Mouse (Mus musculus): ENCODE results near the gene Fkbpl.

Gene Fkbpl

DNA sequence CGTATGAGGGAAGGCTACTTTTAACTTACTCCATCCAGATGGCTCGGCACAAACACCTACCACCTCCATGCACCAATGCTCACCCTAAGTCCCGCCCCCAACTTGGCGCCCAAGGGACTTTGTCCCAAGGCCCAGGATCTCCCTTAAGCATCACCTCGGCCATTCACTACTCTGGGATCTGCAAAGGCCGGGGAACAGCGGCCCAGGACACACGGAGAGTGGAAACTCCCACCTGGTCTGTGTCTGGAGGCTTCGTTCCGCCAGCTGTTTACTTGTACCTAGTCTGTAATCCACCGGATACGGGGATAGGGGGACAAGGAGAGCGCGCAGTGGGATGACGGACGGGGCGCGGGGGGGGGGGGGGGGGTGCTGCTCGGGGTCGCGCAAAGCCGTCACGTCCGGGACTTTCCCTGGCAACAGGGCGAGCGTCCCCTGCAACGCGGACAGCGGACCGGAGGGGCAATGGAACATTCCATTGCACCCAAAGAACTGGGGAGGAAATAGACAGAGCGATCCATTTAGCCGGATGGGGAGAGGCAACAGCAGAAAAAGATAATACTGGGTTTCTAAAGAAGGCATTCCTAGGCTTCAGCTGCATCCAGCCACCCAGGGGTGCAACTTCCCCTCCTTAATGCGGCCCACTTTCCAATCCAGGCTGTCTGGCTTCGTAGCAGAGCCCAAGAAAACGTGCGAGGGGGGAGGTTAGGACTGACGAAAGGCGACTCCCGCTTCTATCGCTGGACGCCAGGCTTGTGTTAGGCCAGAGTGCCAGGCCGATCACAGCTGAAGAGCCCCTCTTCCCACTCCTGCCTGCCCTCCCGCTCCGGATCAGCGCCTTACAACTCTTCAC is 17.2 kb upstream of the Fkbpl start:
- DNase-seq (ENCODE audit: low read depth) = peak; percentile 96

DNA sequence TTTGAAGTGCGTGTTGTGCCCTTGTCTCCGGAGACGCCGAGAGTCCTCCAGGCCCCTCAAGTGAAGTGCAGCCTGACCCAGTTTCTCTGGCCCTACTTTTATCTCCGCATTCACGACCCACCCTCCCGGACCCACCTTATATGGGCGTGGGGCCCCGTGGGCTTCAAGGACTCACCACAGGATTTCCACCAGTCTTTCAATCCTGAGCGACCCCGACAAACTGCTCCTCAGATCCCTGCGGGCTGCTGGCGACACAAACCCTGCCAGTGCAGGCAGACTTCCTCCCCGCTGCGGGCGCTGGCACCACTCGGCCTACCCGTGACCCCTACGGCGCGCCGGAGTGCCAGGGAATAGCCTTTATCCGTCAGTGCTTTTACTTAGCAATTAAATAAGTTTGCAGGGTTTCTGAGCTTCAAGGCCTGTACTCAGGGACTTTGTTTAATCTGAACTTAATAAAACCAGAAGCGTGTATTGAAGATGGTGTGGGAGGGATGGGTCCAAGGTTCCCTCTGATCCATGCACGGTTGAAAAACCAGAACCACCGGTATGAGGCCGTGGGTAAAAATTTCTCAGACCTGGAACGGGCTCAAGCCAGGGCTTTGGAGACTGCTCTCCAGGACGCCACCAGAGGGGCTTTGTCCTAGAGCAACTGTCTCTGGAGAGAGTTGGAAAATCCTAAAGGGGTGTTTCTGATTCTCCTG is 16.5 kb upstream of the Fkbpl start, which contains the start of gene Ppt2:
Gene Ppt2, minus strand, starts transcription at position 568 of the 701 bp plus-strand sequence.
- DNase-seq (ENCODE audit: low read depth) = no peak

DNA sequence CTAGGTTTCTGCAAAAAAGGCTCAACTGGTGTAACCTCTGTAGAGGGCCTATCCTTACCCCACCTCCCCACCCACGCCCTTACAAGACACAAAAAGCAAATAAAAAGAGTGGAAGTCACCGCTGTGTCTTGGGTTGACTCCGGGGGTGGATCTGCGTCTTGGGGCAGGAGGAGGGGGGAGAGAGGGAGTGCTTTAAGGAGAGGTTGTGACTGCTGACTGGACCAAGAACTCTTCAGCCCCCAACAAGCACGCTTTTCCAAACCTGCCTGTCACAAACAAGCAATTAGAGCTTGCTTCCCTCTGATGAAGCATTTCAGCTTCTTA is 16.0 kb upstream of the Fkbpl start:
- peak; percentile 51 for DNase-seq (ENCODE audit: low read depth)

DNA sequence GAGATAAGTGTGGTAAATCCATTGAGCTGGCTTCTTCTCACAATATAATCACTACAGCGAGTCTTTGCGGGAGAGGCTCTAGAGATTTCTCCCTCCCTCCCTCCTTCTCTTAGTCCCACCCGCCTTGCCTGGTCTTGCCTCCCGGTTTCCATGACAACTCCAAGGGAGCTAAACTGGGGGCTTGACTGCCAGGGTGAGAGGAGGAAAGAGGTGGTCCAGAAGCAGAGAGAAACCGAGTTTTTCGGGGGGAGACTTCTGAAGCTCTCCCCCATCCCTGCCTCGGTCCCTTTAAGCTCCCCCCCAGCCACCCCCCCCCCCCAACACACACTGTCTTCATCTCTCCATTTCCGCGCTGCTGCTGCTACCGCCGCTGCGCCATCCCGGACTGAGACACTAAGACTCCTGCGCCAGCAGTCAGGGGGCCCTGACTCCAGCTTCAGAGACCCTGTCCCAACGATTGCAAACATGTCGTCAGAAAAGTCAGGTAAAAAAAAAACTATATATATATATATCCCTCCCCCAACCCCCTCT is 15.3 kb upstream of the Fkbpl start, which contains the start of gene Prrt1:
Gene Prrt1, plus strand, starts transcription at position 313 of the 531 bp plus-strand sequence.
- no peak for DNase-seq (ENCODE audit: low read depth)

DNA sequence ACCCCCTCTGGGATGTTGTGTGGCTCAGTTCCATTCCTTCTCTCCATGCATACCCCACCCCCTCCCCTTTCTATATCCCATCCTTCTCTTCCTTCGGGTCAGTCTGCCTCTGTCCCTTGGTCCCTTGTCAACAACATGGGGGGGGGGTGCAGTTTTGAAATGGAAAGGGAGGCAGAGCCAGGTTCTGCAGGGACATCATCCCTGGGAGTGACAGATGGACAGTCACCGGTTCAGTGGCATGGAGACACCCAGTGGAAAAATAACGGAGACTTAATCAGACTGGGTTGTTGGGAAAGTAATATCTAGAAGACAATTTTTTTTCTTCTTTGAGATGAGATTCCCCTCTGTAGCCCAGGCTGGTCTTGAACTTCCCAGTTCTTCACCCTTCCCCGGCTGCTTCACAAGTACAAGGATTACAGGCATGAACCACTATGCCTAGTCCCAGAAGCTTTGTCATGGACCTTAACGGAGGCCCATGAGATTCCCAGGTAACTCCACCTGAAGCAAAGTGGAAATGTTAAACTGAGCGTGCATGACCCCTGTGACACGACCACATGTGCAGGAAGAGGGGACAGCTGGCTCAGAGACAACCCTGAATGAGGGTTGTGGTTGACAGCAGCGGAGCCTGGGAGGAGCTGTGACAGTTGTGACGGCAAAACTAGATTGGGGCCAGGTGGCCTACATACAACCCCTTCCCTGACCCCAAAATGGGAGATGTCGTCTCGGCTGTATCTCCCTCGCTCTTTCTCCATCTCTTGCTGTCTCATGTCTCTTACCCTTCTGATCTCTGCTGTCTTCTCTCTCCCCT is 14.6 kb upstream of the Fkbpl start:
- peak; percentile 21 for DNase-seq (ENCODE audit: low read depth)

GRCm38 (mm10) chr17:34630761-34631301 is 13.7 kb upstream of the Fkbpl start:
- DNase-seq (ENCODE audit: low read depth) = no peak

- no peak for DNase-seq (ENCODE audit: low read depth)
These were observed 12.9 kb upstream of the Fkbpl start for GRCm38 (mm10) chr17:34631647-34632046.

- peak; percentile 30 for DNase-seq (ENCODE audit: low read depth)
These were observed 12.3 kb upstream of the Fkbpl start for GRCm38 (mm10) chr17:34632261-34632691.

DNA sequence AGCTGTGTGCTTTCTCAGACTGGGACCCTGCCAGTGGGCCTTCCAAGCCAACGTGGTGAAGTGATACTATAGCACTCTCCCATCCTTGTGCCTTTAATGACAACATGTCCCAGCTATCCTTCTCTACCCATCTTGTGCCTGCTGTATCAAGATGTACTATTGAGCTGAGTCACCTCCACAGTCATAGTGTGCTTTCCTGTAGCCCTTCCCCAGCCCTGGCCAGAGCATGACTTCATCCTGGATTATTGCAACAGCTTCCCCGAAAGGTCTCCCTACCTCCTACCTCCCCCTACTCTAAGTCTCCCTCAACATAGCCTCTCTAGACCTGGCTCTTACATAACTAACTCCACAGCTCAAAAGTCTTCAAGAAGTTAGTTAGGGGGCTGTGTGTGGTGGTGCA is 8.9 kb upstream of the Fkbpl start:
- DNase-seq (ENCODE audit: low read depth) = peak; percentile 84

DNA sequence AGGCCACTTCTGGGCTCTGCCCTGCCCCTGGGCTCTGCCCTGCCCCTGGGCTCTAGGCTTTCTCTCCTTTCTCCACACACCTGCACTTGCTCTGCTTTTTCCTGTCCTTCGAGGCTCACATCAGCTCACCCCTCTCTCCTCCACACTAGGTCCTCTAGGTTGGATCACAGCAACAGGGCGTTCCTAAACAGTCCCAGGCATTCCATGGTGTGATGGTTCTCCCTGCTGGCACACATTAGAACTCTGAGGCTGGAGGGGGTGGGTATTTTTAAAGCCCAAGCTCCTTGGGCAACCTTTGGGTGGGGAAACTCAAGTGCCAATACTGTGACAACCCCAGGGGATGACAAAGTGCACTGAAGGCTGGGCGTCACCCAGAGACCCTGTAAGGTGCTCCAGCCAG is 7.1 kb upstream of the Fkbpl start:
- no peak for DNase-seq (ENCODE audit: low read depth)

DNA sequence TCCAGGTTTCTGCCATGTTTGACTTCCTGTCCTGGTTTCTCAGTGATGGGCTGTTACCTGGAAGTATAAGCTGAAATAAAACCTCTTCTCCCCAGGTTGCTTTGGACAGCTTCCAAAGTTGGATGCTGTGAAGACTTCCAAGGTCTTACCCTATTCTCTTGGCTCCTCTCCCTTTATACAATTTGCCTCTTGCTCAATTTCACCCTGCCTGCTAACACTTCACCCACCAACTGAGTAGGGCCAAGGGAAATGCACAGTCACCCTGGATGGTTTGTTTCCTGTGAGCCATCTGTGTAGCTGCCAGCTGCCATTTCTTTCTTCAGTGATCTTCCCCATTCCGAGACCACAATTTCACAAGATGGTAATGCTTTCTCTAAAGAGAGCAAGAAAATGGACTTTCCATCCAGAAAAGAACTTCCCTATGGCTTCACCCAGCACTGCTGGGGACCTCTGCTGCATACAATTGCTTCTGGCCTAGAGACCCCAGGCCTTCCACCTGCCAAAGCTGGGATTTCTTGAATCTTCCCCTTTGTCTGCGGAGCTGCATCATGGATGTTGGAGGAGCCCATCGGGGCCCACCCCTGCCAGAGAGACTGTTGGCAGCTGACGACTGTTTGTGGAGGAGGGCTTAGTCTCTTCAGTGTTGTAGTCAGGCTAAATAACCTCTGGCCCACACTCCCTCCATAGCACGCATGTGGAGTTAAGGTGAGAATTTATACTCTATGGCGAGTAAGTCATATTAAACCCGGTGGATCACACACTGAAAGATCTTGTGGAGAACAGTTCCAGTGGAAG is 4.9 kb upstream of the Fkbpl start:
- DNase-seq (ENCODE audit: low read depth) = peak; percentile 90

DNA sequence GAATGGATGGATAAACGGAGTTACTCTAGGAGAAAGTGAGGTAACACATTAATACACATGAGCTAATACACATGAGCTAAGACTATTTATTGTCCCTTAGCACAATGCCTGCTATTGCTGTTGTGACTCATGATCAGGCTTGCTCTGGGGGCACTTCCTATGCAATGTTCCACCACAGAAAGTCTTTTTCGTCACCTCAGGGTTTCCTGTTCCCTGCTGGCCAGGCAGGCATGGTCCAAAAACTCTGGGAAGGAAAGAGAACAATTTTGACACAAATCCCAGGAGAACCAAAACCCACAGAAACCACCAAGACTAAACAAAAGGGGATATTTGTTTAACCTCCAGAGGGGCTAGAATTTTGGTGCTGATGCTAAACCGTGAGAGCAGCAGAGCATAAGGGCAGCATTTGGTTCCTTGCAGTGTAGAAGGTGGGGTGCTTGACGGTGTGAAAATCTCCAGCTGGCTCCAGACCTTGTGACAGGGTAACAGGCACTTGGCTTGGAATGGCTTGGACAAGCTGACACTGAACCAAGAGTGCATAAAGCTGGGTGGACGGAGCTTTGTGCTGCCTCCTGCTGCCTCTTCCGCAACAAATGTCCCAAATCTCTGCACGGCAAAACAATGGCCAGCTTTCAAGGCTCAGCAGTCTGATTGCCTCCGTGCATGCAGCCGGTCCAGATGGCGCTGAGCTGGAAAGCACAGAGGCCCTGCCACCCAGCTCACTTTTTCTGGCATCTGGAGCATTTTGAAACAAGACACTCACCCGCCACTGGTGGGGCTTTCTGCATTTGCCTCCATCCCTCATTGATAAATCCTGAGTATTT is 3.6 kb upstream of the Fkbpl start:
- peak; percentile 79 for DNase-seq (ENCODE audit: low read depth)

DNA sequence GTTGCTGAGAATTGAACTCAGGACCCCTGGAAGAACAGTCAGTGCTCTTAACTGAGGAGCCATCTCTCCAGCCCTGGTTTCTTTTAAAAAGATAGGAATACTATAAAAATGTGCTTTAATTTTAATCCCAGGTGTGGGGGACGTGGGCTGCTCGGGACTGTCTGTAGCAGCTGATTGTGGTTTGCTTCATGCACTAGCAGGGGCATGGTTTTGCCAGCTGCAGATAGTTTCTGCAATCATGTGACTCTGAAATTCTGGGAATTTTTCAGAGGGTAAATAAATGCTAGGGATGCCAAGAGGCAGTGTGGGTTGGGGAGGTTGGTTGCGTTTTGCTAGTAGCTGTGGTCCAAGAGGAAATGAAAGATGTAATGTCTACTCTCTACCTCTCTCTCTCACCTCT is 2.6 kb upstream of the Fkbpl start:
- no peak for DNase-seq (ENCODE audit: low read depth)

DNA sequence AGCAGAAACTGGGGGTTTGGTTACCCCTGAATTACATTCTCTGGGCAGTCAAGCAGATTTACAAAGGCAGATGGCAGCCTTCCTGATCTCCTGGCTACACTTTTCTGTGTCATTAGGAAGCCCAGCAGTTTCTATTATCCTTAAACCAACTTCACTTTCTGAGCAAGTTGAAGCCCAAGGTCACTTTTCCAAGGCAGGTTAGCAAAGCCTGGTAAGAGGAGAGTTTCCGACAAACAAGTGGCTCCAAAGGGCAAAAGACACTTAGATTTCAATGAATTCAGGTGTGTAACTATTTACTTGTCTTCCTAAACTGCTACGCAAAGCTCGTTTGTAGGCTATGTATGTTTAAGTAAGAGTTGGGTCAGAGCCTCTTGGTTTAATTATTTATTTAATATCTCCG is 1.2 kb upstream of the Fkbpl start:
- no peak for DNase-seq (ENCODE audit: low read depth)

GRCm38 (mm10) chr17:34643944-34644343 is 620 bp upstream of the Fkbpl start:
- no peak for DNase-seq (ENCODE audit: low read depth)

DNA sequence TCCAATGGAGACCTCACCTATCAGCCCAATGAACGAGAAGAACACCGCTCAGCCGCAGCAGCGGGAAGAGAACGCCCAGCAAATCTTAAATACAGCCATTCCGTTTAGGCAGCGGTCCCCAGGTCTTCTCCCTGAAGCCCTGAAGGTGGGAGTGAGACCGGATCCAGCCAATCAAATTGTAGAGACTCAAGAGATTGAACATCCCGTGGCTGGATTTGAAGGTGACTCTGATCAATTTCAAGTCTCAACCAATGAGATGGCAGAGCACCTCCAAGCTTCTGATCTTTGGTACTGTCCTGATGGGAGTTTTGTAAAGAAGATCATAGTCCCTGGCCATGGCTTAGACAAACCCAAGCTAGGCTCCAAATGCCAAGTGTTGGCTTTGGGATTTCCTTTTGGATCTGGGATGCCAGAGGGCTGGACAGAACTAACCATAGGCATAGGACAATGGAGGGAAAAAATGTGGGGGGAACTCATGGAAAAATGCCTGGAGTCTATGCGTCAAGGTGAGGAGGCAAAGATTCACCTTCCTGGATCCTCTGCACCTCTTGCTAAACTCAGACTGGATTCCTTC is 779 bp downstream of the Fkbpl start:
- peak; percentile 91 for DNase-seq (ENCODE audit: low read depth)

DNA sequence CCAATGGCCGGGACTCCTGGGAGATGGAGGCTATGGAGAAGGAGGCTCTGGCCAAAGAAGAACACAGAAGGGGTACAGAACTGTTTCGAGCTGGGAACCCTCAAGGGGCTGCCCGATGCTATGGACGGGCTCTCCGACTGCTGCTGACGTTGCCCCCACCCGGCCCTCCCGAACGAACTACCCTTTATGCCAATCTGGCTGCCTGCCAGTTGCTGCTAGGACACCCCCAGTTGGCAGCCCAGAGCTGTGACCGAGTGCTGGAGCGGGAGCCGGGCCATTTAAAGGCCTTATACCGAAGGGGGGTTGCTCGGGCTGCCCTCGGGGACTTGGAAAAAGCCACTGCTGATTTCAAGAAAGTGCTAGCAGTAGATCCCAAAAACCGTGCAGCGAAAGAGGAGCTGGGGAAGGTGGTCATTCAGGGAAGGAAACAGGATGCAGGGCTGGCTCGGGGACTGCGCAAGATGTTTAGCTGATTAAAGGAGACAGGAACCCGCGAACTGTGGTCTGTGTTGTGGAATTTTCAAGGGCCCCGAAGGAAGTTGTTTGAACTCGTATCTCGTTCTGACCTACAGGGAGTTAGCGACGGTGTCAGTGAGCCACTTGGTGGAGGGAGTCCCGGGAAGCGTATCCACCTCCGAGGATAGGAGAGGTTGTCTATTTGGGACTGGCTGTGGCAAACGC is 1.4 kb downstream of the Fkbpl start:
- DNase-seq (ENCODE audit: low read depth) = peak; percentile 82

GRCm38 (mm10) chr17:34646906-34647787 is 2.6 kb downstream of the Fkbpl start, which contains the start of gene Atf6b:
Gene Atf6b (plus strand): TSS chr17:34647146.
- DNase-seq (ENCODE audit: low read depth) = peak; percentile 99

Measured in 416B (cell line).